Mouse (Mus musculus) kidney, postnatal 10 days (tissue): Measurements from ENCODE around the gene Gpr15.

Source experiments
- DNase-seq: peaks from one replicate; pipeline ENCODE4 v3.0.0; 2021; ENCODE audit warnings: mixed read lengths

Gene Gpr15

GRCm38 (mm10) chr16:58669917-58670630 lies 48.8 kb downstream of the Gpr15 start, which contains the start of gene Cpox:
TSS of gene Cpox (plus strand) at chr16:58670292.
- peak; percentile 87 for DNase-seq

GRCm38 (mm10) chr16:58669264-58669663 lies 49.6 kb downstream of the Gpr15 start:
- peak; percentile 25 for DNase-seq

GRCm38 (mm10) chr16:58668586-58668985 lies 50.3 kb downstream of the Gpr15 start:
- no peak for DNase-seq
